Mouse (Mus musculus): ENCODE data around the gene Aph1a. TPM values are rescaled to one million over a fixed set of nuclear protein-coding genes. Genes with fewer than 3 reads are reported as not detected.

The Aph1a gene
- polyA plus RNA-seq, 1 experiment: 230 TPM

- TF ChIP-seq GATA1 (IDR thresholded peaks at IDR 0.05; ENCODE audit: low read length): no peak
Measured at GRCm38 (mm10) chr3:95931471-95931870, 37.7 kb downstream of the Aph1a start.

DNA sequence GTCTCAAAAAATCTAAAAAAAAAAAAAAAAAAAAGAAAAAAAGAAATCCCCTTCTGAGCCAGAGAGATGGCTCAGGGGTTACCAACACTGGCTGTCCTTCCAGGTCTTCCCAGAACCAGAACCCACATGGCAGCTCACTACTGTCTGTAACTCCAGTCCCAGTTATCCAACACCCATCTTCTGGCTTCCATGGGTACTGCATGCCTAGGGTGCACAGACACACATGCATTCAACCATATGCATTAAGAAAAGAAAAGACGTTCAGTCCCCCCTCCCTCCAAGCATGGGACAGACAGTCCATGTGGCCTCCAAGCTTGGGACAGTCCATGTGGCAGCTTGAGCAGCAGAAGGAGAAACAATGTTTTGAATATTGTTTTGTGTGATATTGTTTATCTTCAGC, 38.4 kb downstream of the Aph1a start:
- TF ChIP-seq GATA1 (IDR thresholded peaks at IDR 0.05; ENCODE audit: low read length): no peak

DNA sequence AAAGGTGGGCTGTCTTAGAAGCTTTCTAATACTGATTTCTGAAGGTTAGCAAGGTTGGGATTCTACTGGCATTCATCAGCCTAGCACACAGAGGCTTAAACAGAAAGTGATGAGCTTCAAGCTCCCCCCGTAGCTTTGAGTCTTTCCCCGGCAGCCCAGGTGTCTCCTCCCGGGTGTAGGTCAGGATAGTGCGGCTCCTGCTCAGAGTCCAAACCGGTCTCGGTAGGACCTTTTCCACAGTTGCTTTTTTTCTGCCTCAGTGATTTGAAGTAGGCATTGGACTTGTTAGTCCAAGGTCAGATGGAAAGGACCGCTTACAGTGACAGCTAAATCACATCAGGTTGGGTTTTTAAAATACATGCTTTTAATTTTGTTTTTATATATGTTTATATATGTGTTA, 38.8 kb downstream of the Aph1a start:
- no peak for TF ChIP-seq GATA1 (IDR thresholded peaks at IDR 0.05; ENCODE audit: low read length)

- TF ChIP-seq GATA1 (IDR thresholded peaks at IDR 0.05; ENCODE audit: low read length): no peak
Measured at GRCm38 (mm10) chr3:95933111-95933750, 39.5 kb downstream of the Aph1a start.

GRCm38 (mm10) chr3:95934448-95934847, 40.7 kb downstream of the Aph1a start:
- TF ChIP-seq GATA1 (IDR thresholded peaks at IDR 0.05; ENCODE audit: low read length): no peak

- TF ChIP-seq GATA1 (IDR thresholded peaks at IDR 0.05; ENCODE audit: low read length): no peak
Measured at GRCm38 (mm10) chr3:95938217-95938616, 44.4 kb downstream of the Aph1a start.

DNA sequence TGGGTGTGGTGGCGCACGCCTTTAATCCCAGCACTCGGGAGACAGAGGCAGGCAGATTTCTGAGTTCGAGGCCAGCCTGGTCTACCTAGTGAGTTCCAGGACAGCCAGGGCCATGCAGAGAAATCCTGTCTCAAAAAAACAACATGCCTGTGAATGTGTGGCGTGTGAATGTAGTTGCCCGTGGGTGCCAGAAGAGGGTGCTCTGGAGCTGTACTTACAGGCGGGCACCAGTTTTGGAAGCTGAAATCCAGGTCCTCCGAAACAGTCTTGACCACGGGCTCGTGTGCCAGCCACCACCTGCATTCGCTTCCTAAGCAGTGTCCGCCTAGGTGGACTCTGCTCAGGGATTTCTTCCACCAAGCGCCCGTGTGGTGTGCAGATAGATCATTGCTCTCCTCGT, 45.1 kb downstream of the Aph1a start:
- TF ChIP-seq GATA1 (IDR thresholded peaks at IDR 0.05; ENCODE audit: low read length): no peak

DNA sequence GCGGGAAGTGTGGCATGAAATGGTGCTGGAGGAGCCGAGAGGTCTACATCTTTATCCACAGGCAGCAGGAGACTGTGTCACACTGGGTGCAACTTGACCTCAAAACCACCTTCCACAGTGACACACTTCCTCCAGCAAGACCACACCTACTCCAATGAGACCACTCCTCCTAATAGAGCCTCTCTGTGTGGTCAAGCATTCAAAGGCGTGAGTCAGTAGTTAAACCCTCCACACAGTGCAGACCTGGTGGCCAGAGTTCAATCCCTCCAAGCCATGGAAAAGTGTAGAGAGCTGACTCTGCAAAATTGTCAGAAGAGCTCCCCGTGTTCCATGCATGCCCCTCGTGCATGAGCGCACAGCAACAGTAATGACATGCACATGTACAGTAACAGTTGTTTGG, 49.0 kb downstream of the Aph1a start:
- no peak for TF ChIP-seq GATA1 (IDR thresholded peaks at IDR 0.05; ENCODE audit: low read length)

DNA sequence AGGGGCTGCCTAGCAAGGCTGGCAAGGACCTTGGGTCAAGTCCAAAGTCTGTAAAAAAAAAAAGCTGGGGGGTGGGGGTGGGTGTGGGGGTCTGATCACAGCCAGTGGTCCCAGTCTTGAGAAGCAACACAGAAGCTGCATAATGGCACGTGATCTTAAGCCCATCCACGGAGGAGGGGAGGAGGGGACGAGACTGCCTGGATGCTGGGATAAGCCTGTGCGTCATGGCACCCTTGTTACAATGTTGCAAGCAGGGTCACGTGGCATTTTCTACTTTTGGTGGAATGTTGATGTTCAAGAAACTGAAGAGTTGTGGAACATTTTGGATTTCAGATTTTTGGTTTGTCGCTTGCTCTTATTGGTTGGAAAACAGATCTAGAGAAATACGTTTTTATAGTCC, 49.5 kb downstream of the Aph1a start:
- TF ChIP-seq GATA1 (IDR thresholded peaks at IDR 0.05; ENCODE audit: low read length): no peak

- no peak for TF ChIP-seq GATA1 (IDR thresholded peaks at IDR 0.05; ENCODE audit: low read length)
Measured at GRCm38 (mm10) chr3:95944742-95945141, 51.0 kb downstream of the Aph1a start.

- TF ChIP-seq GATA1 (IDR thresholded peaks at IDR 0.05; ENCODE audit: low read length): no peak
Measured at GRCm38 (mm10) chr3:95945731-95946240, 52.0 kb downstream of the Aph1a start.

Other genes with a start within 250 kb of the Aph1a start
- gene Mcl1, start 235.2 kb upstream of the Aph1a start, polyA plus RNA-seq (2012): 336 and 436 TPM in 2 replicates
- gene Adamtsl4, start 206.1 kb upstream of the Aph1a start, polyA plus RNA-seq (2012): not detected in 2 replicates
- 13.3 and 13.4 TPM in 2 replicates for gene Ecm1, start 154.4 kb upstream of the Aph1a start, polyA plus RNA-seq (2012)
- 30.7 and 60.5 TPM in 2 replicates for gene Tars2, start 133.8 kb upstream of the Aph1a start, polyA plus RNA-seq (2012)
- gene Rprd2, start 75.1 kb upstream of the Aph1a start, polyA plus RNA-seq (2012): 7.3 and 8.7 TPM in 2 replicates
- 14.4 and 15.7 TPM in 2 replicates for gene Prpf3, start 38.1 kb upstream of the Aph1a start, polyA plus RNA-seq (2012)
- gene Mrps21, start 22.4 kb upstream of the Aph1a start, polyA plus RNA-seq (2012): 23.8 and 280 TPM in 2 replicates
- 0.11 and 0.30 TPM in 2 replicates for gene Ciart, start 11.7 kb upstream of the Aph1a start, polyA plus RNA-seq (2012)
- gene BC028528, start 2.0 kb upstream of the Aph1a start, polyA plus RNA-seq (2012): not detected in 2 replicates
- not detected in 2 replicates for gene Car14, start 10.7 kb downstream of the Aph1a start, polyA plus RNA-seq (2012)
- 353 and 448 TPM in 2 replicates for gene Anp32e, start 35.3 kb downstream of the Aph1a start, polyA plus RNA-seq (2012)
- 7.2 and 7.7 TPM in 2 replicates for gene Plekho1, start 102.0 kb downstream of the Aph1a start, polyA plus RNA-seq (2012)
- 5.6 and 5.8 TPM in 2 replicates for gene Vps45, start 164.5 kb downstream of the Aph1a start, polyA plus RNA-seq (2012)
- 10.4 and 11.5 TPM in 2 replicates for gene Otud7b, start 210.6 kb downstream of the Aph1a start, polyA plus RNA-seq (2012)